Mouse (Mus musculus) spleen, postnatal 10 days (tissue): ENCODE data around the gene Lyrm4.
"Not testable (repeated sequence)": the region's sequence is repeated elsewhere in the genome, so short reads cannot be mapped to it uniquely, and the experiment has no call there.

ENCODE experiments used
- DNase-seq, 2 experiments: peaks; one replicate each; pipeline ENCODE4 v3.0.0; 2021 to 2022; ENCODE audit warnings: low spot score in 2 of 2

Gene Lyrm4

GRCm38 (mm10) chr13:35995231-35995630, 122.1 kb downstream of the Lyrm4 start:
- no peak for DNase-seq

GRCm38 (mm10) chr13:35994067-35994466, 123.3 kb downstream of the Lyrm4 start:
- no peak for DNase-seq

GRCm38 (mm10) chr13:35991185-35991584, 126.1 kb downstream of the Lyrm4 start:
- DNase-seq, result not testable (repeated sequence)

- DNase-seq, result no peak
Observed at GRCm38 (mm10) chr13:35989329-35989728, 128.0 kb downstream of the Lyrm4 start.

GRCm38 (mm10) chr13:35982985-35983384, 134.3 kb downstream of the Lyrm4 start:
- no peak for DNase-seq

- DNase-seq, result no peak
Observed at GRCm38 (mm10) chr13:35980471-35980870, 136.9 kb downstream of the Lyrm4 start.

GRCm38 (mm10) chr13:35976912-35977311, 140.4 kb downstream of the Lyrm4 start:
- no peak for DNase-seq

- DNase-seq, result no peak
Observed at GRCm38 (mm10) chr13:35969829-35970228, 147.5 kb downstream of the Lyrm4 start.

GRCm38 (mm10) chr13:35969431-35969721, 147.9 kb downstream of the Lyrm4 start:
- DNase-seq, result no peak

GRCm38 (mm10) chr13:35968719-35969430, 148.5 kb downstream of the Lyrm4 start:
- DNase-seq, result no peak

- no peak for DNase-seq
Observed at GRCm38 (mm10) chr13:35968131-35968718, 149.1 kb downstream of the Lyrm4 start.

GRCm38 (mm10) chr13:35967690-35968089, 149.6 kb downstream of the Lyrm4 start:
- no peak for DNase-seq

- no peak for DNase-seq
Observed at GRCm38 (mm10) chr13:35963583-35963982, 153.7 kb downstream of the Lyrm4 start.

- no peak for DNase-seq
Observed at GRCm38 (mm10) chr13:35959391-35960067, 157.8 kb downstream of the Lyrm4 start.

- no peak for DNase-seq
Observed at GRCm38 (mm10) chr13:35958539-35958938, 158.8 kb downstream of the Lyrm4 start, which contains the start of gene Ppp1r3g. Ppp1r3g (plus strand) TSS chr13:35958839.

GRCm38 (mm10) chr13:35949814-35950455, 167.4 kb downstream of the Lyrm4 start:
- DNase-seq, result no peak

- DNase-seq, result peak; percentile 57 to 83
Observed at GRCm38 (mm10) chr13:35947354-35948000, 169.8 kb downstream of the Lyrm4 start.

GRCm38 (mm10) chr13:35946659-35947353, 170.5 kb downstream of the Lyrm4 start:
- DNase-seq, result no peak

GRCm38 (mm10) chr13:35940934-35941333, 176.4 kb downstream of the Lyrm4 start:
- no peak for DNase-seq

GRCm38 (mm10) chr13:35939871-35940665, 177.3 kb downstream of the Lyrm4 start:
- DNase-seq, result no peak

GRCm38 (mm10) chr13:35937991-35938390, 179.3 kb downstream of the Lyrm4 start:
- no peak for DNase-seq
